Mouse (Mus musculus): ENCODE results near the gene Fam83g. TPM values are rescaled to one million over a fixed set of nuclear protein-coding genes. Genes with fewer than 3 reads are reported as not detected.

Fam83g gene
- polyA plus RNA-seq, 1 experiment from 2014 or later: 0.07 TPM

DNA sequence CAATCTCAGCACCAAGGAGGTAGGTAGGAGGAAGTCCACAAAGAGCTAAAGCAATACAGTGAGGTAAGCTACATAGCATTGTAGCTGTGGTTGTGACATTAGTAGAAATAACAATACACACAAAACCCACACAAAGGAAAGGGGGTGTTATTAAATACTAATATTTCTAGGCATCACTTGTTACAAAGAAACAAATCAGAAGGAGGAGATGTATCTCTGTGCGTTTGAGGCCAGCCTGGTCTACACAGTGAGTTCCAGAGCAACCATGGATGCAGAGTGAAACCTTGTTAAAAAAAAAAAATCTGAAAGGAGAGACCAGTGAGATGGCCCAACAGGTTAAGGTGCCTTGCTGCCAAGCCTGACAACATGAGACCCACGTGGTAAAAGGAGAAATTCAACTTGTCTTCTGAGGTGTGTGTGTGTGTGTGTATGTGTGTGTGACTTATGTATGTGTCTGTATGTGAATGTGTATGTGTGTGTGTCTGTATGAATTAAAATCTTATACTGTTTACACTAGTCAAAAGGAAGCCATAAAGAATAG lies 37.3 kb upstream of the Fam83g start:
- Histone ChIP-seq H3K4me1 (replicated peaks) (no peaks in the 10 kb centered on the region), H3K9ac (no peak overlapping the region)
- 58% methylated on average over 2 of the region's 2 CpGs for WGBS

DNA sequence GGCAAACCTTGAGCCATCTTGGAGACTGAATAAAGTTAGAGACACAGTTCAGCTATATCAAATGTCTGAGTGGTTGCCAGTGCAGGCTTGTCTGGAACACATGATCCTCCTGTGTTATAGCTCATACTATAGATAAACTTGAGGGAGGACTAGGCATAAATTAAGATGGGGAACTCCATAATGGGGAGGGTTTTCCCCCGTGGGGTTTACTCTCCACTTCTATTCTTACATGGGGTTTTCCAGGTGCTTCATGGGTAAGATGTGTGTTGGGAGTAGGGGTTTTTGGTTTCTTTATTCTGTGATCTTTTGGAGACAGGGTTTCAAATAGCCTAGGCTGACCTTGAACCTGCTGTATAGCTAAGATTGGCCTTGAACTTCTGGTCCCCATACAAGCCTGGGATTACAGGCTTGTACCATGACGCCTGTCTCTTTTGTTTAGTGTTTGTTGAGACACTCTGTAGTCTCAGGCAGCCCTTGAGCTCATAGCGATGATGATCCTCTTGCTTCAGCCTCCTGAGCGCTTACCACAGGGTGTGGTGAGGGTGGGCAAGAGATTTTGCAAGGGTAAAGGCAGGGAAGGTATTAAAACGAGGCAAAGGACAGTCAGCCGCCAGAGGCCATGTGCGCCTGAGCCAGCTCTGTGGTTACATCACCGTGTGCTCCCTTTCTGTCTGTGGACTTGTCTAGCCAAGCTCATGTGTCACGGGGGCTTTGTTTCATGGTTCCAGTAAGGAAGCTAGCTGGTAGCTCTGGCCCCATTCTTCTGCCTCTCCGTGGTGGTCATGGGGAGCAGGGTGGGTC lies 36.6 kb upstream of the Fam83g start:
- no peak overlapping the region for H3K4me3 ChIP-seq
- H3K4me1 ChIP-seq (replicated peaks): no peaks in the 10 kb centered on the region
- WGBS: 72% methylated on average over 10 of the region's 10 CpGs
- no peak for ATAC-seq (ENCODE audit: low read depth)
- no peaks in the 10 kb centered on the region for H3K36me3 ChIP-seq
- no peak overlapping the region for H3K27ac ChIP-seq (replicated peaks)
- H3K9ac ChIP-seq: no peak overlapping the region
- no peaks in the 10 kb centered on the region for H3K27me3 ChIP-seq
- H3K9me3 ChIP-seq: no peaks in the 10 kb centered on the region
- H3K4me2 ChIP-seq: no peak overlapping the region

More for the DNA sequence above, 37.3 kb upstream of the Fam83g start:
- Histone ChIP-seq H3K27me3 (no peaks in the 10 kb centered on the region), H3K36me3 (no peaks in the 10 kb centered on the region), H3K27ac (replicated peaks) (no peak overlapping the region), H3K4me2 (no peak overlapping the region), H3K4me3 (no peak overlapping the region), H3K9me3 (no peaks in the 10 kb centered on the region)
- ATAC-seq (ENCODE audit: low read depth): no peak

DNA sequence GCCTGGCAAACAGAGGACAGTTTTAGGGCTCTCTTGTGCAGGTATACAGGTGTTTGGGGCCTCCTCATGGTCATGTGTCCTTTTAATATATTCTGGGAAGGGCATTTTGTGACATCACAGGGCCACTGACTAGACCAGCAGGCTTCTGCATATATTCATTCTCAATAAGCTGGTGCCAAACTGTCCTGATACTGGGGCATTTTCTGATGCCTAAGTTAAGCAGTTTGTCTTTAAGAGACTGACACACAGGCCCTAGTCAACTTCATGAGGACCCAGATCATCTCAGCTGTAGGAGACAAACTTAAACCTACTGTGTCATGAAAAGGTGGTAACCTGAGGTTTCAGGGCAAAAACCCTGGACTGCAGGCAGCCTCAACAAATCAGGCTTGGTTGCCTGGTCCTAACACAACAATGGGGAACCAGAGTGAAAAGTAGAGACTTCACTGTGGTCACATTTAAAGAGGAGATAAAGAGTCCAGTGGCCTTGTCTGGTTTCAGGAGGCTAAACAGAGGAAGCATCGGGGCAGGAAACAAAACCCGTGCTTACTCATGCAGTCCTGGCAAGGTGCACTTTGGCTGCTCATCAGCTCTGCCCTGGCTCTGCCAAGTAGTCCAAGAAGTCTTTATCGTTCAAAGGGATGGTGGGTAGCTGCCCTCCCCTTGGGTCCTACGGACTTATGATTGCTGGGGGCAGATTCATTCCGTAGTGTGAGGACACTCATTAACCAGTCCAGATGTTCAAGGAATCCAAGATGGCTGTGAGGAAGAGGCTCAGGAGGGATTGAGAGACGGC lies 35.7 kb upstream of the Fam83g start:
- Histone ChIP-seq H3K36me3 (no peaks in the 10 kb centered on the region), H3K27ac (replicated peaks) (no peak overlapping the region), H3K4me1 (replicated peaks) (no peaks in the 10 kb centered on the region), H3K9me3 (no peaks in the 10 kb centered on the region), H3K4me2 (no peak overlapping the region), H3K4me3 (no peak overlapping the region), H3K9ac (no peak overlapping the region), H3K27me3 (no peaks in the 10 kb centered on the region)
- 90% methylated on average over 6 of the region's 6 CpGs for WGBS
- ATAC-seq (ENCODE audit: low read depth): no peak

DNA sequence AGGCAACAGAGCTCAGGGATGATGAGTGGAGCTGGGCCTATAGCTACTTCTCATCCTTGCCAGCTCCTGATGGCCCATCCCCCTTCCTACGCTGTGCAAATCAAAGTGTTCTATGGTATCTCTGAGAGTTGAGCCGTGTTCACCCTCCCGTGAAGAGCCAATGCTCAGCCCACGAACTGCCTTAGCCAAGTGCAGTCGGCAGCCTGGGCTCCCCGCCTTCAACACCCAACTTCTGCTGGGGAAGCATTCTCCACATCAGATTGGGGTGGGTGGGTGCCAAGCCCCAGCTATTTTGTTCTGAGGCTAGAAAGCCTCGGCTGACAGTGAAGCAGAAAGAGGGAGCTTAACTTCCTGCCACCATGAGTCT lies 35.2 kb upstream of the Fam83g start:
- H3K4me1 ChIP-seq (replicated peaks): no peaks in the 10 kb centered on the region
- no peak overlapping the region for H3K4me3 ChIP-seq
- H3K27me3 ChIP-seq: no peaks in the 10 kb centered on the region
- no peak overlapping the region for H3K27ac ChIP-seq (replicated peaks)
- H3K36me3 ChIP-seq: no peaks in the 10 kb centered on the region
- H3K9me3 ChIP-seq: no peaks in the 10 kb centered on the region
- ATAC-seq (ENCODE audit: low read depth): no peak
- WGBS: 84% methylated on average over 7 of the region's 7 CpGs
- no peak overlapping the region for H3K4me2 ChIP-seq
- no peak overlapping the region for H3K9ac ChIP-seq

DNA sequence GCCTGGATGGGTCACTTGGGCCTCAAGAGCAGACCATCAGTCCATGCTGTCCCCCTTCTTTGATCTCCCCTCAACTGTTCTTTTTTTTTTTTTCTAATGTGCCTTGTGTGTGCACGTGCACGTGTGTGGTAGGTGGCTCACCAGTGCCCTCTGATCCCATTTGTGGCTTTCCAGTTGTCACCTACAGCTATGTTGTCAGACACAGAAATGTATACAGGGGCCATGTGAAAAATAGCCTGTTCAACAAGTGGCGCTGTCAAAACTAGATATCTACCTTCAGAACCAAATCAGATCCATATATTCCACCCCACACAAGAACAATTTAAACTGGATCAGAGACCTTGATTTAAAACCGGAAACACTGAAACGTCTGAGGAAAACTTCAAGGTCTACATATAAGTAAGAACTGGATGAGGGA lies 34.7 kb upstream of the Fam83g start:
- Histone ChIP-seq H3K27ac (replicated peaks) (no peak overlapping the region), H3K4me1 (replicated peaks) (no peaks in the 10 kb centered on the region), H3K9ac (no peak overlapping the region), H3K4me2 (no peak overlapping the region), H3K36me3 (no peaks in the 10 kb centered on the region), H3K27me3 (no peaks in the 10 kb centered on the region), H3K9me3 (no peaks in the 10 kb centered on the region), H3K4me3 (no peak overlapping the region)
- ATAC-seq (ENCODE audit: low read depth): no peak
- WGBS: 94% methylated on average over 5 of the region's 5 CpGs

DNA sequence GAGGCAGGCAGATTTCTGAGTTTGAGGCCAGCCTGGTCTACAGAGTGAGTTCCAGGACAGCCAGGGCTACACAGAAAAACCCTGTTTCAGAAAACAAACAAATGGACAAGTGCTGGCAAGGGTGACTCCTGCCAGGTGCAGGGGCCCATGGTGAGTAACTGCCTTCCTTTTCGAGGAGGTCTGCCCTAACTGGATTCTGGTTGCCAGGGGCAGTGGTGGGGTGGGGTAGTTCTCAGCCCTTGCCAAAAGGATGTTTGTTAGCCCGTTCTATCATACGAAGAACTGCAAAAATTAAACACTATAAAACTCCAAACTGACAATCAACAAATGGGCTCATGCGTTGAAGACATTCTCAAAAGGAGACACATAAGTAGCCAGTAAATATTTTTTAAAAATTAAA lies 34.3 kb upstream of the Fam83g start:
- no peak for ATAC-seq (ENCODE audit: low read depth)
- Histone ChIP-seq H3K27ac (replicated peaks) (no peak overlapping the region), H3K4me3 (no peak overlapping the region), H3K9me3 (no peaks in the 10 kb centered on the region), H3K4me2 (no peak overlapping the region), H3K9ac (no peak overlapping the region), H3K36me3 (no peaks in the 10 kb centered on the region), H3K27me3 (no peaks in the 10 kb centered on the region), H3K4me1 (replicated peaks) (no peaks in the 10 kb centered on the region)
- WGBS: 89% methylated on average over 4 of the region's 4 CpGs

DNA sequence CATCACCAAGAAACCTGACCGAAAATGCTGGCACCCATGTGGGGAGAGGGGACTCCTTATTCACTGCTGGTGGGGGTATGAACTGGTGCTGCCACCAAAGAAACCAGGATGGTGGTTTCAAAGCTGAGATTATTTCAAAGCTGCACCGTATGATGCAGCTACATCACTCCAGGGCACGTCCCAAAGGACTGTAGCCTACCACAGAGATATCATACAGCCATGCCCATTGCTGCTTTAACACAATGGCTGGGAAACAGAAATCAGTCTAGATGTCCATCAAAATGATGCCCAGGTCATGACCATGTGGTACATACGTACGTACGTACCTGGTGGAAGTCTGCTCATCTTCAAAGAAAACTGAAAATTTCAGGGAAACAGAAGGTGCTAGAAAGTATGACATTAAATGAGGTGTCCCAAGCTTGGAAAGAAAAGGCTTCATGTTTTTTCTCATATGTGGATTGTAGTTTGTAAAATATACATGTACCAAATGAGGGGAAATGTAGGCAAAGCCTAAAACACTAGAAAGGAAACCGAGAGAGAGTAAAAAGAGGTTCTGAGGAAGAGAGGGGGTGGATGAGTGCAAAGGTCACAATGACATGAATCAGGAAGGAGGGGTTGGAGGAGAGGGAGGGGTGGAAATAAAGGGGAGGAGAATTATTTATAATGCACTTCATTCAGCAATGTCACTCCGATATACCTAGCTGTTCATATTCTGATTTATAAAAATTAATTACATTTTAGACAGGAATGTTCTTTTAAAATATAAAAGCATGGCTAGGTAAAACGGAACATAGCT lies 33.2 kb upstream of the Fam83g start:
- 83% methylated on average over 9 of the region's 9 CpGs for WGBS
- Histone ChIP-seq H3K36me3 (no peaks in the 10 kb centered on the region), H3K27me3 (no peaks in the 10 kb centered on the region), H3K9ac (no peak overlapping the region), H3K4me1 (replicated peaks) (no peaks in the 10 kb centered on the region), H3K27ac (replicated peaks) (no peak overlapping the region), H3K4me2 (no peak overlapping the region), H3K9me3 (no peaks in the 10 kb centered on the region), H3K4me3 (no peak overlapping the region)
- ATAC-seq (ENCODE audit: low read depth): no peak

DNA sequence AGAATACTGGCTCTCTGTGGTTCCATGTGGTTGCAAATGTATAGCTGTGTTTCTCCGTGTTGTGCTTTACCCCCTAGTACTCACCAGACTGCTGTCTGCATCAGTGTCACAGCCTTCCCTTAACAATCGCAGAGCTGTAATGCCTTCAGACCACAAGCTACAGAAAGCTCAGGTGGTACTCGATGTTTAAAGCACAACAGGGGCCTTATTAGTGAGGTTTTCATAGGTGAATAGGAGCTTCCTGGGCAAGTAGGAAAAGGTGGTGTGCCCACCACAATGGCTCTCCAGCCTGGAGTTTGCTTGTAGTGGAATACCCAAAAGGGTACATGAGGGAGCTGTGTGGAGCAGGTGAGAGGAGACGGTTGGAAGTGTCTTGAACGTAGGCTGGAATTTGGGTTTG lies 31.7 kb upstream of the Fam83g start:
- H3K27ac ChIP-seq (replicated peaks): no peak overlapping the region
- no peaks in the 10 kb centered on the region for H3K4me1 ChIP-seq (replicated peaks)
- ATAC-seq (ENCODE audit: low read depth): no peak
- 88% methylated on average over 5 of the region's 5 CpGs for WGBS
- H3K4me3 ChIP-seq: no peak overlapping the region
- H3K4me2 ChIP-seq: no peak overlapping the region
- no peak overlapping the region for H3K9ac ChIP-seq
- H3K27me3 ChIP-seq: no peaks in the 10 kb centered on the region
- no peaks in the 10 kb centered on the region for H3K36me3 ChIP-seq
- no peaks in the 10 kb centered on the region for H3K9me3 ChIP-seq

DNA sequence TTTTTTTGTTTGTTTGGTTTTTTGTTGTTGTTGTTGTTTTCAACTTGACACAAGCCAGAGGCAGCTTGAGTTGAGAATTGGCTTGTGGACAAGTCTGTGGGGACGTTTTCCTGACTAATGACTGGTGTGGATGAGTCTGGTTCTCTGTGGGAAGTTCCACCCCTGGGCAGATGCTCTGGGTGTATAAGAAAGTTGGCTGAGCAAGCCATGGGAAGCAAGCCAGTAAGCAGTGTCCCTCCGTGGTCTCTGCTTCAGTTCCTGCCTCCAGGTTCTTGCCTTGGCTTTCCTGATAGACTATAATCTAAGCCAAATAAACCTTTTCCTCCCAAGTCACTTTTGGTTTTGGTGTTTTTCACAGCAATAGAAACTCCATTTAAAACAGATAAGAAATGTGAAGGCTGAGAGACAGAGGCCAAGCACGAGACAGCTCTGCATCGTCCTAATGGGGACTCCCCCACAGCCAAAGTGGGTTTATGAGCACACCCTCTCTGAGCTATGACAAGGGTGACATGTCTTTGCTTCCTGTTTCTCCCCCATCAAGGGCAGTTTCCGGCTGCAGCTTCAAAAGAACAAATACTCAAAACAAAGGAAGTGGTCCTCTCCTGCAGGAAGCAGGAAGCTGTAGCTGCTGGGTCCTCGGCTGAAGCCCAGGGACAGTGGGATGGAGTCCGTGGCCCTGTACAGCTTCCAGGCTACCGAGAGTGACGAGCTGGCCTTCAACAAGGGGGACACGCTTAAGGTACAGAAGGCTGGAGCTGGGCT lies 31.0 kb upstream of the Fam83g start, which contains the start of gene Grap:
Gene Grap (plus strand): TSS at position 580 of the 762 bp plus-strand sequence.
- Histone ChIP-seq H3K27me3 (no peaks in the 10 kb centered on the region), H3K27ac (replicated peaks) (0 out of 2 replicates have a peak within 1 kb of the TSS, but pooled peaks have one; percentile 18), H3K9ac (no peak within 1 kb of the TSS), H3K4me1 (replicated peaks) (no peaks in the 10 kb centered on the region), H3K36me3 (no peaks in the 10 kb centered on the region), H3K4me2 (peak within 1 kb of the TSS; percentile 26), H3K9me3 (no peaks in the 10 kb centered on the region), H3K4me3 (peak within 1 kb of the TSS; percentile 15; the same call in 1 of the 2 replicates)
- WGBS: 69% methylated on average over 10 of the region's 10 CpGs
- no peak for ATAC-seq (ENCODE audit: low read depth)

DNA sequence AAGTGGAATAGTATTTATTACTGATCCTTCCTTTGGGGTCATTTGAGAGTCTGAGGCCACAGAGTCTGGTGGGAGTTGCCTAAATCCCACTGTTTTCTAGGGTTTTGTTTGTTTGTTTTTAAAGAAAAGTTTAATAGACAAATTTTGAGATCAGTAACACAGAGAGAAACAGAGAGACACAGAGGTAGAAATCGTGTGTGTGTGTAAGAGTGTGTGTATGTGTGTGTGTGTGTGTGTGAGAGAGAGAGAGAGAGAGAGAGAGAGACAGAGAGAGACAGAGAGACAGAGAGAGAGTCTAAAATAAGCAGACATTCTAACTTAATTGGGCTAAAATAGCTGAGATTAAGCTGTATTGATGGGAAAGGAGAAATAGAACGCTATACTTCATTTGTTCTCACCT lies 30.3 kb upstream of the Fam83g start:
- no peaks in the 10 kb centered on the region for H3K27me3 ChIP-seq
- H3K36me3 ChIP-seq: no peaks in the 10 kb centered on the region
- H3K9ac ChIP-seq: no peak overlapping the region
- peak overlapping the region; percentile 26 for H3K4me2 ChIP-seq
- no peaks in the 10 kb centered on the region for H3K9me3 ChIP-seq
- peaks cover 2% of the 10 kb centered on the region; the same call in 1 of the 2 replicates for H3K4me1 ChIP-seq (replicated peaks)
- ATAC-seq (ENCODE audit: low read depth): no peak
- 82% methylated on average over 2 of the region's 2 CpGs for WGBS
- H3K4me3 ChIP-seq: peak overlapping the region; percentile 15; the same call in 1 of the 2 replicates
- H3K27ac ChIP-seq (replicated peaks): no peak overlapping the region

DNA sequence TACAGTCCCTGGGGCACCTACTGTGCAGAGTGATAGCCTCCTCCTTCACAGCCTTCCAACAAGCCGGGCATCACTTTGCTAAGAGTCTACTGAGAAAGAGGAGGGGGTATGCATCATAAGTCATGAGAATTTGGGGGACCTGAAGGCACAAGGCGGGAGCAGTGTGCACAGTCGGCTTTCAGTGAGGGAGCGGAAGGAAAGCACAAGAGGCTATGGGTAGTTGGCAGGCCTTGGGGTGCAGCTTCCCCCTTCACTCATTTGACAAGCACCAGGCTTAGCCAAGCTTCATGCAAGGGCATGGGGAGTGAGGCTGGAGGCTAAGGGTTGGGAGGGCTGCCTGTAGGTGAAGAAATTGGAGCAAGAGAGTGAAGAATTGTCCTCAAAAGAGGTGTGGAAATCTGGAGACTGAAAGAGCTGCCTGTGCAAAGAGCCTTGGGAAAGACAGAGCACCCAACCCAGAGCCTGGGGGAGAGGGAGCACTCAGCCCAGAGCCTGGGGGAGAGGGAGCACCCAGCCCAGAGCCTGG lies 29.0 kb upstream of the Fam83g start:
- no peaks in the 10 kb centered on the region for H3K36me3 ChIP-seq
- no peak for ATAC-seq (ENCODE audit: low read depth)
- WGBS: 86% methylated on average over 4 of the region's 4 CpGs
- peak overlapping the region; percentile 26; the same call in 1 of the 2 replicates for H3K4me2 ChIP-seq
- no peaks in the 10 kb centered on the region for H3K9me3 ChIP-seq
- peaks cover 4% of the 10 kb centered on the region; the same call in 1 of the 2 replicates for H3K4me1 ChIP-seq (replicated peaks)
- no peaks in the 10 kb centered on the region for H3K27me3 ChIP-seq
- no peak overlapping the region for H3K4me3 ChIP-seq
- no peak overlapping the region for H3K9ac ChIP-seq
- no peak overlapping the region for H3K27ac ChIP-seq (replicated peaks)
